In the genomic region with DNA sequence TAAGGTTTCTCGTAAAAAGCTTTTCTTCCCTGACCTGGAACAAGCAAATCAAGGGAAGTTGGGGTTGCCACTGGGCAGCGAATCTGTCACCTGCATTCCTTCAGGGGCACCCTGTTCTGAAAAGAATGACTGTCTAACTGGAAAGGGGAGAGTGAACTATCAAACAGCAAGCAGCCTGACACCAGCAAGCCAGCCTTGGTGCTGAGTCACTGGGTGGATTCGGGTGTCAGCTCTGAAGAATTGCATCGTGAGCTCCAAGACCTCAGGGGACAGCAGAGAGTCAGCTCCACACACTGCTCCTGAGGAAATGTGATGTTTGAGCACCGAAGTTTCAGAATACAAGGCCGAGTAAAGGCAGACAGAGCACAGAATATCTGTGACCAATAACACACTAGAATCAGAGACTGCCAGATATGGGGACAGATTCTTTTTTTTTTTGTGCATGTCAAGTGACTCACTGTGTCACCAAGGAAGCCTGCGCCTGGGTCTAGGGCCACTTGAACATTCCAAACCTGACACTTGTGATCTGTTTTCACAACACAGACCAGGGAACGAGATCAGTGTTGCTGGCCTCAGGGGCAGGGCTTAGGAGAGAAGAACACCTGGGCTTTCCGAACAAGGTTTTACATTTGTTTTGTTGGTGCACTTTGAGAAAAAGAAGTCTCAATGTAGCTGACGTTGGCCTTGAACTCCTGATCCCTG, we compare ENCODE assay signal across 10 mouse cellular contexts. TPM values are rescaled to one million over a fixed set of nuclear protein-coding genes. Genes with fewer than 3 reads are reported as not detected.
DNase-seq lines count a peak whose midpoint lies in the region; ATAC-seq and TF ChIP-seq lines count a peak whose summit lies in the region.
"Had no signal": no experiment of that assay in that cellular context is flagged by ENCODE, and none has a peak within 500 bp of the region (broad histone marks: within the 10 kb centered on the region; RNA-seq: fewer than 3 reads in every experiment).

No protein-coding gene starts in this region.

- peaks cover 11% of the 10 kb centered on the region; the same call in 1 of the 2 replicates for H3K36me3 ChIP-seq in liver, postnatal 0 days (replicated peaks; ENCODE audit: insufficient read depth, low read length)
- H3K36me3 ChIP-seq in heart, embryonic 13.5 days: no peaks in the 10 kb centered on the region; the same call in 1 of the 2 replicates
- no peaks in the 10 kb centered on the region for H3K36me3 ChIP-seq in forebrain, postnatal 0 days (ENCODE audit: insufficient read depth)

- H3K9ac ChIP-seq in liver, postnatal 0 days (replicated peaks): no peak overlapping the region
- H3K9ac ChIP-seq in heart, embryonic 13.5 days: no peak overlapping the region
- H3K9ac ChIP-seq in forebrain, postnatal 0 days: no peak overlapping the region
- H3K9ac ChIP-seq: limb, embryonic 15.5 days had no signal

- no peak for TF ChIP-seq CTCF in liver, postnatal 0 days (IDR thresholded peaks at IDR 0.05; ENCODE audit: low read depth)
- TF ChIP-seq CTCF in forebrain, postnatal 0 days (IDR thresholded peaks at IDR 0.05; ENCODE audit: low read depth): no peak

- WGBS in liver, postnatal 0 days (ENCODE audit: insufficient replicate concordance): 57% methylated on average over 10 of the region's 10 CpGs
- WGBS in heart, embryonic 13.5 days: 37% methylated on average over 10 of the region's 10 CpGs
- 67% methylated on average over 10 of the region's 10 CpGs for WGBS in forebrain, postnatal 0 days

- peak; percentile 10 for DNase-seq in liver
- no peak for DNase-seq in liver, postnatal 0 days
- peak; percentile 6 for DNase-seq in c-Kit-negative CD71-positive TER-119-positive erythroid progenitor cells, embryonic 14.5 days (ENCODE audit: low read depth, low spot score)
- peak; percentile 79 for DNase-seq in skeletal muscle tissue, adult 2 months (ENCODE audit: low read depth, low spot score)
- DNase-seq in forebrain, postnatal 0 days: no peak
- DNase-seq in cerebellum, adult 11 months: no peak
- no peak for DNase-seq in left cerebral cortex, adult 9 months (ENCODE audit: low spot score in 2 of 2)

- no peaks in the 10 kb centered on the region for H3K27me3 ChIP-seq in liver, postnatal 0 days (ENCODE audit: insufficient read depth, low read length)
- no peaks in the 10 kb centered on the region for H3K27me3 ChIP-seq in heart, embryonic 13.5 days (replicated peaks)
- no peaks in the 10 kb centered on the region for H3K27me3 ChIP-seq in forebrain, postnatal 0 days (ENCODE audit: insufficient read depth, low read length)
- H3K27me3 ChIP-seq: limb, embryonic 15.5 days; Patski had no signal

- TF ChIP-seq EP300 in liver, postnatal 0 days (IDR thresholded peaks at IDR 0.05; ENCODE audit: low read depth): no peak

- no peaks in the 10 kb centered on the region; the same call in 1 of the 2 replicates for H3K9me3 ChIP-seq in liver, postnatal 0 days (ENCODE audit: low read length)
- peaks cover 9% of the 10 kb centered on the region for H3K9me3 ChIP-seq in heart, embryonic 13.5 days
- no peaks in the 10 kb centered on the region for H3K9me3 ChIP-seq in forebrain, postnatal 0 days (ENCODE audit: low read length)

- no peak overlapping the region for H3K4me2 ChIP-seq in liver, postnatal 0 days (ENCODE audit: low read depth, low read length)
- no peak overlapping the region for H3K4me2 ChIP-seq in heart, embryonic 13.5 days
- H3K4me2 ChIP-seq in forebrain, postnatal 0 days (ENCODE audit: low read depth): no peak overlapping the region
- H3K4me2 ChIP-seq: limb, embryonic 15.5 days had no signal

- H3K4me1 ChIP-seq in liver, postnatal 0 days (ENCODE audit: insufficient read depth): no peaks in the 10 kb centered on the region
- H3K4me1 ChIP-seq in heart, embryonic 13.5 days: peaks cover 12% of the 10 kb centered on the region
- no peaks in the 10 kb centered on the region for H3K4me1 ChIP-seq in forebrain, postnatal 0 days (ENCODE audit: insufficient read depth)

- H3K4me3 ChIP-seq in liver, postnatal 0 days (ENCODE audit: low read depth, low read length): no peak overlapping the region
- H3K4me3 ChIP-seq in heart, embryonic 13.5 days: no peak overlapping the region
- no peak overlapping the region for H3K4me3 ChIP-seq in forebrain, postnatal 0 days (ENCODE audit: low read depth, low read length)
- H3K4me3 ChIP-seq: limb, embryonic 15.5 days had no signal

- no peak overlapping the region for H3K27ac ChIP-seq in liver, postnatal 0 days (ENCODE audit: low read depth)
- H3K27ac ChIP-seq in heart, embryonic 13.5 days (replicated peaks): peak overlapping the region; percentile 31
- no peak overlapping the region for H3K27ac ChIP-seq in forebrain, postnatal 0 days (ENCODE audit: low read depth, low read length)
- H3K27ac ChIP-seq: limb, embryonic 15.5 days had no signal

- no peak for ATAC-seq in liver, postnatal 0 days
- no peak for ATAC-seq in heart, embryonic 13.5 days (ENCODE audit: extremely low read depth, insufficient number of reproducible peaks, low FRiP score, low TSS enrichment)
- no peak for ATAC-seq in forebrain, postnatal 0 days
- ATAC-seq: Patski had no signal

RNA-seq across cellular contexts. Expression of a gene that starts 59.6 kb away (rescaled TPM):
- polyA plus RNA-seq in liver, postnatal 0 days (2015; fragmentation: Nextera tagmentation; extraction: Ambion mirVana): 6.7 and 8.4 TPM in 2 replicates
- 0.46 and 0.64 TPM in 2 replicates for polyA plus RNA-seq in heart, embryonic 13.5 days (2015; fragmentation: Nextera tagmentation; extraction: Ambion mirVana)
- 4.2 and 6.2 TPM in 2 replicates for total RNA-seq in forebrain, postnatal 0 days (2014; rRNA removed)
- 0.96 and 1.8 TPM in 2 replicates for polyA plus RNA-seq in forebrain, postnatal 0 days (2015; fragmentation: Nextera tagmentation; extraction: Ambion mirVana)

Comparison
In these comparisons a context has a peak if more than half of its experiments do, and no peak if none do; other contexts are left out.
1. DNase-seq: peak in liver (single experiment), c-Kit-negative CD71-positive TER-119-positive erythroid progenitor cells, embryonic 14.5 days (single experiment) and skeletal muscle tissue, adult 2 months (single experiment); none in liver, postnatal 0 days (single experiment), forebrain, postnatal 0 days (single experiment), cerebellum, adult 11 months (single experiment) and left cerebral cortex, adult 9 months (0 of 2).